Mouse (Mus musculus) hindbrain, postnatal 0 days (tissue): ENCODE results near the gene Coq7. TPM values are rescaled to one million over a fixed set of nuclear protein-coding genes. Genes with fewer than 3 reads are reported as not detected.

Source experiments
- ATAC-seq: fragments of 200-750 bp; cut with Nextera tagmentation; 2 replicates; pipeline ENCODE4 v1.8.0; 2017; ENCODE audit warnings: mild to moderate bottlenecking, moderate TSS enrichment, moderate library complexity
- DNase-seq: peaks from one replicate; pipeline ENCODE4 v3.0.0-alpha.2; 2015; ENCODE audit warnings: low spot score
- H3K27ac ChIP-seq: fragments of 300-500 bp; sonication (generic); 2 replicates; pipeline ENCODE4 v1.5.1; 2014; ENCODE audit warnings: mild to moderate bottlenecking
- H3K27me3 ChIP-seq: fragments of 300-500 bp; sonication (generic); 2 replicates; pipeline ENCODE4 v1.6.1; 2014; ENCODE audit warnings: low read length, mixed read lengths; ENCODE audit not compliant: insufficient read depth
- H3K36me3 ChIP-seq: fragments of 300-500 bp; sonication (generic); 2 replicates; pipeline ENCODE4 v1.6.1; 2014; ENCODE audit warnings: low read length, mixed read lengths; ENCODE audit not compliant: insufficient read depth
- H3K4me1 ChIP-seq: fragments of 300-500 bp; sonication (generic); 2 replicates; pipeline ENCODE4 v1.6.1; 2014; ENCODE audit warnings: antibody characterized with exemption, low read length, mixed read lengths; ENCODE audit not compliant: insufficient read depth
- H3K4me2 ChIP-seq: fragments of 300-500 bp; sonication (generic); 2 replicates; pipeline ENCODE4 v1.6.1; 2014; ENCODE audit warnings: low read depth, mild to moderate bottlenecking, low read length, moderate library complexity, mixed read lengths
- H3K4me3 ChIP-seq: fragments of 300-500 bp; sonication (generic); 2 replicates; pipeline ENCODE4 v1.5.1; 2014; ENCODE audit warnings: low read length
- H3K9ac ChIP-seq: fragments of 300-500 bp; sonication (generic); replicated peaks from 2 replicates; pipeline ENCODE4 v1.6.1; 2014; ENCODE audit warnings: mild to moderate bottlenecking, low read length, moderate library complexity, mixed read lengths
- H3K9me3 ChIP-seq: fragments of 300-500 bp; sonication (generic); 2 replicates; pipeline ENCODE4 v1.6.1; 2016; ENCODE audit warnings: low read length, mixed read lengths
- CTCF ChIP-seq: IDR thresholded peaks from 2 replicates; pipeline ENCODE4 v1.5.1; 2016; ENCODE audit warnings: antibody characterized with exemption, control low read depth, low read depth
- WGBS: fragments of 180-500 bp; shearing (Covaris S2); extraction: QIAGEN DNeasy Blood & Tissue Kit; methylation state at CpG from one replicate; pipeline ENCODE4 v1.1.7; 2014; 5-methylcytosine and 5-hydroxymethylcytosine counted together
- polyA plus RNA-seq: library from polyadenylated mRNA; unstranded; fragments of >200 nt; fragmentation: Nextera tagmentation; extraction: Ambion mirVana; gene quantifications from 2 replicates; pipeline ENCODE4 v1.2.1, GENCODE M21; 2015
- total RNA-seq: library from RNA; depleted of rRNA; stranded (reverse); fragments of >200 nt; gene quantifications from 2 replicates; pipeline ENCODE4 v1.2.3, GENCODE M21; 2014

The Coq7 gene
- total and polyA plus RNA-seq, 2 experiments from 2014 or later: 35.8 to 157 TPM

GRCm38 (mm10) chr7:118481047-118481810 is 51.9 kb downstream of the Coq7 start:
- no peak for TF ChIP-seq CTCF

GRCm38 (mm10) chr7:118480160-118480709 is 52.9 kb downstream of the Coq7 start:
- Histone ChIP-seq H3K4me1 (no peaks in the 10 kb centered on the region), H3K27me3 (no peaks in the 10 kb centered on the region), H3K4me2 (no peak overlapping the region), H3K27ac (no peak overlapping the region), H3K36me3 (no peaks in the 10 kb centered on the region), H3K4me3 (no peak overlapping the region), H3K9me3 (no peaks in the 10 kb centered on the region), H3K9ac (no peak overlapping the region)
- ATAC-seq (no peak), DNase-seq (no peak)
- 88% methylated on average over 9 of the region's 9 CpGs for WGBS
- TF ChIP-seq CTCF: no peak

More at GRCm38 (mm10) chr7:118481047-118481810, 51.9 kb downstream of the Coq7 start:
- no peaks in the 10 kb centered on the region for H3K27me3 ChIP-seq
- WGBS: 90% methylated on average over 10 of the region's 10 CpGs
- H3K36me3 ChIP-seq: no peaks in the 10 kb centered on the region
- ATAC-seq (no peak), DNase-seq (no peak)
- H3K4me2 ChIP-seq: no peak overlapping the region
- no peak overlapping the region for H3K4me3 ChIP-seq
- H3K27ac ChIP-seq: no peak overlapping the region
- no peak overlapping the region for H3K9ac ChIP-seq
- no peaks in the 10 kb centered on the region for H3K9me3 ChIP-seq
- no peaks in the 10 kb centered on the region for H3K4me1 ChIP-seq

- no peaks in the 10 kb centered on the region for H3K27me3 ChIP-seq
- TF ChIP-seq CTCF: no peak
- H3K4me1 ChIP-seq: no peaks in the 10 kb centered on the region
- DNase-seq (no peak), ATAC-seq (no peak)
- H3K9ac ChIP-seq: no peak overlapping the region
- no peaks in the 10 kb centered on the region for H3K36me3 ChIP-seq
- no peak overlapping the region for H3K4me3 ChIP-seq
- WGBS: 58% methylated on average over 3 of the region's 3 CpGs
- no peak overlapping the region for H3K4me2 ChIP-seq
- 0 out of 2 replicates have a peak overlapping the region, but pooled peaks have one; percentile 15 for H3K27ac ChIP-seq
- no peaks in the 10 kb centered on the region for H3K9me3 ChIP-seq
These were observed 54.3 kb downstream of the Coq7 start for GRCm38 (mm10) chr7:118478835-118479312.

GRCm38 (mm10) chr7:118476428-118476827 is 56.7 kb downstream of the Coq7 start:
- ATAC-seq (no peak), DNase-seq (no peak)
- Histone ChIP-seq H3K9ac (no peak overlapping the region), H3K9me3 (no peaks in the 10 kb centered on the region), H3K27me3 (no peaks in the 10 kb centered on the region), H3K4me3 (no peak overlapping the region), H3K36me3 (no peaks in the 10 kb centered on the region), H3K4me1 (no peaks in the 10 kb centered on the region), H3K4me2 (no peak overlapping the region), H3K27ac (no peak overlapping the region)
- TF ChIP-seq CTCF: no peak
- 80% methylated on average over 5 of the region's 5 CpGs for WGBS

GRCm38 (mm10) chr7:118475008-118475705 is 58.0 kb downstream of the Coq7 start:
- Histone ChIP-seq H3K9me3 (no peaks in the 10 kb centered on the region), H3K9ac (no peak overlapping the region), H3K27ac (no peak overlapping the region), H3K27me3 (no peaks in the 10 kb centered on the region), H3K4me2 (no peak overlapping the region), H3K36me3 (no peaks in the 10 kb centered on the region), H3K4me3 (no peak overlapping the region), H3K4me1 (no peaks in the 10 kb centered on the region)
- ATAC-seq: no peak
- TF ChIP-seq CTCF: no peak
- WGBS: 80% methylated on average over 7 of the region's 7 CpGs
- DNase-seq: no peak

- Histone ChIP-seq H3K36me3 (no peaks in the 10 kb centered on the region), H3K4me3 (no peak overlapping the region), H3K9me3 (no peaks in the 10 kb centered on the region), H3K4me1 (no peaks in the 10 kb centered on the region), H3K27me3 (no peaks in the 10 kb centered on the region), H3K27ac (no peak overlapping the region), H3K4me2 (no peak overlapping the region), H3K9ac (no peak overlapping the region)
- no peak for DNase-seq
- 66% methylated on average over 1 of the region's 1 CpGs for WGBS
- no peak for ATAC-seq
- TF ChIP-seq CTCF: no peak
These were observed 60.3 kb downstream of the Coq7 start for GRCm38 (mm10) chr7:118472886-118473285.
